ENCODE assay signal across 9 mouse cellular contexts in genomic region chr15:96604282-96604681, GRCm38 (mm10). TPM values are rescaled to one million over a fixed set of nuclear protein-coding genes. Genes with fewer than 3 reads are reported as not detected.
A peak's percentile ranks its signal among the peaks of the same experiment; 100 is the strongest.
DNase-seq lines count a peak whose midpoint lies in the region; ATAC-seq and TF ChIP-seq lines count a peak whose summit lies in the region.
"Had no signal": no experiment of that assay in that cellular context is flagged by ENCODE, and none has a peak within 500 bp of the region (broad histone marks: within the 10 kb centered on the region; RNA-seq: fewer than 3 reads in every experiment).

No protein-coding gene starts in this region.

- H3K9me3 ChIP-seq in hindbrain, embryonic 10.5 days = no peaks in the 10 kb centered on the region
- no peaks in the 10 kb centered on the region for H3K9me3 ChIP-seq in hindbrain, embryonic 11.5 days (ENCODE audit: control insufficient read depth, low read length)
- no peaks in the 10 kb centered on the region for H3K9me3 ChIP-seq in intestine, embryonic 15.5 days

- H3K9ac ChIP-seq in hindbrain, embryonic 11.5 days (ENCODE audit: low read depth, low read length) = no peak overlapping the region
- no peak overlapping the region for H3K9ac ChIP-seq in intestine, embryonic 15.5 days

- no peak overlapping the region for H3K4me3 ChIP-seq in hindbrain, embryonic 10.5 days
- no peak overlapping the region for H3K4me3 ChIP-seq in hindbrain, embryonic 11.5 days (ENCODE audit: low read depth, low read length)
- H3K4me3 ChIP-seq in bone marrow, adult 2 months (replicated peaks; ENCODE audit: control insufficient read depth, low read depth, low read length) = no peak overlapping the region
- H3K4me3 ChIP-seq in intestine, embryonic 15.5 days (replicated peaks) = no peak overlapping the region

- TF ChIP-seq POLR2A in bone marrow, adult 2 months (IDR thresholded peaks at IDR 0.05; ENCODE audit: borderline replicate concordance, control insufficient read depth, low read depth, low read length) = no peak

- no peak overlapping the region for H3K4me2 ChIP-seq in hindbrain, embryonic 11.5 days (replicated peaks; ENCODE audit: low read depth, low read length)
- 0 out of 2 replicates have a peak overlapping the region, but pooled peaks have one; percentile 15 for H3K4me2 ChIP-seq in intestine, embryonic 15.5 days (replicated peaks)

- no peak for ATAC-seq in hindbrain, embryonic 11.5 days (ENCODE audit: low FRiP score)
- ATAC-seq in intestine, embryonic 15.5 days = peak; percentile 71

- 0 out of 2 replicates have a peak overlapping the region, but pooled peaks have one; percentile 50 for H3K27ac ChIP-seq in hindbrain, embryonic 10.5 days
- no peak overlapping the region for H3K27ac ChIP-seq in hindbrain, embryonic 11.5 days (ENCODE audit: low read depth, low read length)
- H3K27ac ChIP-seq in bone marrow, adult 2 months (ENCODE audit: control insufficient read depth, insufficient read depth, low read depth, low read length, poor library complexity) = peak overlapping the region; percentile 42; the same call in 1 of the 2 replicates
- H3K27ac ChIP-seq in intestine, embryonic 15.5 days = peak overlapping the region; percentile 68

- H3K27me3 ChIP-seq in hindbrain, embryonic 10.5 days (ENCODE audit: insufficient read depth, poor library complexity, severe bottlenecking) = no peaks in the 10 kb centered on the region
- H3K27me3 ChIP-seq in hindbrain, embryonic 11.5 days (ENCODE audit: control insufficient read depth, insufficient read depth, low read length) = no peaks in the 10 kb centered on the region
- H3K27me3 ChIP-seq in intestine, embryonic 15.5 days (replicated peaks) = no peaks in the 10 kb centered on the region

- H3K36me3 ChIP-seq in hindbrain, embryonic 10.5 days = peaks cover 95% of the 10 kb centered on the region
- H3K36me3 ChIP-seq in hindbrain, embryonic 11.5 days (ENCODE audit: control insufficient read depth, insufficient read depth, low read length) = no peaks in the 10 kb centered on the region
- peaks cover 6% of the 10 kb centered on the region for H3K36me3 ChIP-seq in intestine, embryonic 15.5 days
- H3K36me3 ChIP-seq: G1E had no signal

- DNase-seq in hindbrain, embryonic 10.5 days (ENCODE audit: low spot score) = peak; percentile 15
- DNase-seq in hindbrain, embryonic 11.5 days (ENCODE audit: low spot score) = no peak
- DNase-seq in gastrocnemius, postnatal 4 days (ENCODE audit: low spot score in 2 of 2) = peak; percentile 72 to 85
- peak; percentile 42 to 77 for DNase-seq in lung, postnatal 4 days
- no peak for DNase-seq in thymus, postnatal 0 days (ENCODE audit: low spot score)
- DNase-seq in Muller cell, postnatal 12 days (ENCODE audit: inconsistent ontology term) = no peak

- 78% methylated on average over 10 of the region's 10 CpGs for WGBS in hindbrain, embryonic 10.5 days
- 76% methylated on average over 10 of the region's 10 CpGs for WGBS in hindbrain, embryonic 11.5 days
- WGBS in bone marrow, adult 2 months = 84% methylated on average over 10 of the region's 10 CpGs
- 50% methylated on average over 10 of the region's 10 CpGs for WGBS in intestine, embryonic 15.5 days

- peaks cover 38% of the 10 kb centered on the region for H3K4me1 ChIP-seq in hindbrain, embryonic 10.5 days (replicated peaks)
- H3K4me1 ChIP-seq in hindbrain, embryonic 11.5 days (replicated peaks; ENCODE audit: control insufficient read depth, insufficient read depth, low read length) = 0 out of 2 replicates have a peak, but pooled peaks cover 4% of the 10 kb centered on the region
- peaks cover 2% of the 10 kb centered on the region; the same call in 1 of the 2 replicates for H3K4me1 ChIP-seq in bone marrow, adult 2 months (ENCODE audit: control insufficient read depth, insufficient read depth, low read length)
- peaks cover 14% of the 10 kb centered on the region for H3K4me1 ChIP-seq in intestine, embryonic 15.5 days (replicated peaks)

- no peak for TF ChIP-seq CTCF in bone marrow, adult 2 months (IDR thresholded peaks at IDR 0.05; ENCODE audit: control insufficient read depth, insufficient read depth, low read length)

RNA-seq across cellular contexts. Expression of gene Slc38a1, which starts 38.4 kb away (rescaled TPM):
- polyA plus RNA-seq in hindbrain, embryonic 10.5 days (2016; fragmentation: Nextera tagmentation; extraction: Ambion mirVana) = 109 and 113 TPM in 2 replicates
- polyA plus RNA-seq in hindbrain, embryonic 11.5 days (2014; fragmentation: Nextera tagmentation; extraction: Ambion mirVana) = 133 and 149 TPM in 2 replicates
- 9.3 and 17.0 TPM in 2 replicates for polyA plus RNA-seq in bone marrow, adult 2 months (2011; ENCODE audit: insufficient read depth, insufficient read length, low replicate concordance, missing spikeins)
- total RNA-seq in gastrocnemius, postnatal 4 days (2021) = 10 to 100 TPM; 19.6 to 23.8 TPM
- polyA plus RNA-seq in intestine, embryonic 15.5 days (2015; fragmentation: Nextera tagmentation; extraction: Ambion mirVana) = 113 and 119 TPM in 2 replicates
- 125 and 126 TPM in 2 replicates for polyA plus RNA-seq in thymus, postnatal 0 days (2015; fragmentation: Nextera tagmentation; extraction: Ambion mirVana)
- polyA plus RNA-seq: G1E had no signal

Comparison
In these comparisons a context has a peak if more than half of its experiments do, and no peak if none do; other contexts are left out.
1. DNase-seq: peak in hindbrain, embryonic 10.5 days (single experiment), gastrocnemius, postnatal 4 days (2 of 2) and lung, postnatal 4 days (2 of 2); none in hindbrain, embryonic 11.5 days (single experiment), thymus, postnatal 0 days (single experiment) and Muller cell, postnatal 12 days (single experiment).